Mouse (Mus musculus): ENCODE measurements around the gene Plxnc1. TPM values are rescaled to one million over a fixed set of nuclear protein-coding genes. Genes with fewer than 3 reads are reported as not detected.

The Plxnc1 gene
- polyA plus RNA-seq, 1 experiment from 2014 or later = 1.3 TPM

DNA sequence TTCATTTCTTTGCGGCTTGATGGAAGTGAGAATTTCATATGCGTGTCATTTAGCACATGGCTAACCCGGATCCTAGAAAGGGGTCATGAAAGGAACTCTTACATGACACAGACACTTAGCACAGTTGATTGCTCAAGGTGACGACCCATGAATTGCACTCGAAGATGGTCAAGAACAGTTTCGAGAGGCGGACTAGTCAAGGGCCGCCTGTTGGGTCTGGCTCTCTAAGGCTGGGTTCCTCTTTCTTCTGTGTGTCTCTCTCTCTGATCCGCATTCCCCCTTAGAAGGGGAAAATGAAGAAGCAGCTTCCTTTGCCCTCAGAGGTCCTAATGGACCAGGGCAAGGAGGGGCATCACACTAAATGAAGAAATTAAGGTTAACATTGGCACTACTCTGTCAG, 94.7 kb downstream of the Plxnc1 start:
- Histone ChIP-seq H3K27ac (replicated peaks) (no peak overlapping the region), H3K4me3 (no peak overlapping the region), H3K36me3 (replicated peaks) (peaks cover 6% of the 10 kb centered on the region; the same call in 1 of the 2 replicates), H3K27me3 (replicated peaks; ENCODE audit: low read depth, poor library complexity, severe bottlenecking) (no peaks in the 10 kb centered on the region), H3K9me3 (no peaks in the 10 kb centered on the region), H3K4me1 (peaks cover 7% of the 10 kb centered on the region)
- DNase-seq (ENCODE audit: low spot score) = no peak
- WGBS = 90% methylated on average over 9 of the region's 9 CpGs

DNA sequence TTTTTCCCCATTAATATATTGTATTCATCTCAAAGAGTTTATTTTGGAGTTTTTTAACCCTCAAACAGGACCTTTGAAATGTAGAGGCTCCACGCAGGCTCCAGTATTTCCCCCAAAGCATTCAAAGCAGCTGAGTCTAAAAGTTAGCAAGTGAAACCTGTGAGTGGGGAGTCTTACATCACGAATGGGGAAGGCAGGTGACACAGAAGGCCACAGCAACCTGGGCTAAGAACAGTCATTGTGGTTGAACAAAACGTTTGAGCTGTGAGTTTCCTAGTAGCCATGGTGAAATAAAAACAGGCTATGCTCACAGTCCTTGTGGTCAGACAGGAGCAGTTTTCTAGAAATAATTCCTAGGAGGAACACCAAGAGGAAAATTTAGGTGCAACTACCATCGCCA, 95.3 kb downstream of the Plxnc1 start:
- Histone ChIP-seq H3K4me3 (no peak overlapping the region), H3K9me3 (no peaks in the 10 kb centered on the region), H3K27ac (replicated peaks) (no peak overlapping the region), H3K4me1 (peaks cover 1% of the 10 kb centered on the region), H3K36me3 (replicated peaks) (peaks cover 6% of the 10 kb centered on the region; the same call in 1 of the 2 replicates), H3K27me3 (replicated peaks; ENCODE audit: low read depth, poor library complexity, severe bottlenecking) (no peaks in the 10 kb centered on the region)
- DNase-seq (ENCODE audit: low spot score) = no peak
- WGBS = 84% methylated on average over 4 of the region's 4 CpGs

DNA sequence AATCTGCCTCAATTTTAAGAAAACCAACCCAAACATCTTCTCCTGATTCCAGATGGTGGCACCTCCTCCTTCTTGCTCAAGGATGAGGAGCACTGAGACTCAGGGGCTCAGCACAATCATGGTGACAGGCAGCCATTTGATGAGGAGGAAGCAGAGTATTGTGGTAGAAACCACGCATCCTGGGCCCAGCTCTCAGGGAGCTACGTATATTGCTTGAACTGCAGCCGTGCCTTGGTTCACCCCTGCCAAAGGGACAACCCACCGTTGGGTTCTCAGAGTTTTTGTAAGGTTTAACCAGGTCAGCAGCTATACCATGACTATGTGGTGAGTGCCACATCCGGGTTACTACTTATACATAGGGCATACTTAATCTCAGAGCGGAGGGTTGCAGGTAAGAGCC, 96.3 kb downstream of the Plxnc1 start:
- no peak for DNase-seq (ENCODE audit: low spot score)
- WGBS = 93% methylated on average over 6 of the region's 6 CpGs
- peaks cover 6% of the 10 kb centered on the region; the same call in 1 of the 2 replicates for H3K36me3 ChIP-seq (replicated peaks)
- no peaks in the 10 kb centered on the region for H3K4me1 ChIP-seq
- H3K9me3 ChIP-seq = no peaks in the 10 kb centered on the region
- H3K4me3 ChIP-seq = no peak overlapping the region
- H3K27me3 ChIP-seq (replicated peaks; ENCODE audit: low read depth, poor library complexity, severe bottlenecking) = no peaks in the 10 kb centered on the region
- no peak overlapping the region for H3K27ac ChIP-seq (replicated peaks)

DNA sequence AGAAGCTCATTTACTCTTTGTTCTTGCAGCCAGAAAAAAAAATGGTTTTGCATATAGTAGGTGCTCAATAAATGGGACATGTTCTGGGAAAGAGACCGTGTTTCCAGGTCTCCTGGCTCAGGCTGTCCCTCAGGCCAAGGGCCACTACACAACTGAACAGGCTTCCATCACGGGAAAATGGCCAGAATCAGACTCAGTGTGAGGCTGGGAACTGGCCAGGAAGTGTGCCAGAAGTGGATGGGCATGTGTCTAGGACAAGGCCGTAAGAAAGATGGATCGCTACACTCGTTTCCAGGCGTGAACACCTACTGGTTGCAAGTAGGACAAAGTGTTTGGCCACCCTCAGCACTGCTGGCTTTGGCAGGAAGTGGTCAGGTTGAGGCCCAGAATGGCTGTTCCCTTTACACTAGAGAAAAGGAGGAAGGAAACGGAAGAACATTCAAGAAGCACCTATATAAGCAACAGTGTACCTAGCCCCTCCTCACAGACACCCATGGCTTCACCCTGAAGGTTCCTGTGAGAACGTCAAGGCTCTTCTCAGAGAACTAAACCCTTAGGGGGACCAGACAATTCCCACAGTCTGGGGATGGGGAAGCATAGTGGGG, 98.0 kb downstream of the Plxnc1 start:
- DNase-seq (ENCODE audit: low spot score) = no peak
- Histone ChIP-seq H3K27me3 (replicated peaks; ENCODE audit: low read depth, poor library complexity, severe bottlenecking) (no peaks in the 10 kb centered on the region), H3K9me3 (no peaks in the 10 kb centered on the region), H3K36me3 (replicated peaks) (peaks cover 6% of the 10 kb centered on the region; the same call in 1 of the 2 replicates), H3K4me3 (no peak overlapping the region), H3K4me1 (no peaks in the 10 kb centered on the region), H3K27ac (replicated peaks) (no peak overlapping the region)
- 87% methylated on average over 8 of the region's 8 CpGs for WGBS

DNA sequence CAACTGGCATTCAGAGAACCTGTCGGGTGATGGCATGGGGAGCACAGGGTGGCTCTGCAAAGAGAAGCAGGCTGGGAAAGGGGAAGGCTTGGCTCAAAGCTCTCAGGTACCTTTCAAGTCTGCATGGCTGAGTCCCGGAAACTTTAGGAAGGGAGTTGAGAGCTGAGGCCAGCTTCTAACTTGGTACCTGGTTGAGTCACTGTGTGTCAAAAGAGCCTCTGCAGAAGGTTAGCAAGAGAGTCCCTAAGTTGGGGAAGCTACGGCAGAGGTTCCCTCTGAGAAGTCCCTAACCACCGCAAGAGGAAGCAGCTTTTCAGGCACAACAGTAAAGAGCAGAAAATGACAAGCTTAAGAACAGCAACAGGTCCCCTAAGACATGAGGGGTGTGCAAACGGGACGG, 99.9 kb downstream of the Plxnc1 start:
- H3K36me3 ChIP-seq (replicated peaks) = peaks cover 6% of the 10 kb centered on the region; the same call in 1 of the 2 replicates

DNA sequence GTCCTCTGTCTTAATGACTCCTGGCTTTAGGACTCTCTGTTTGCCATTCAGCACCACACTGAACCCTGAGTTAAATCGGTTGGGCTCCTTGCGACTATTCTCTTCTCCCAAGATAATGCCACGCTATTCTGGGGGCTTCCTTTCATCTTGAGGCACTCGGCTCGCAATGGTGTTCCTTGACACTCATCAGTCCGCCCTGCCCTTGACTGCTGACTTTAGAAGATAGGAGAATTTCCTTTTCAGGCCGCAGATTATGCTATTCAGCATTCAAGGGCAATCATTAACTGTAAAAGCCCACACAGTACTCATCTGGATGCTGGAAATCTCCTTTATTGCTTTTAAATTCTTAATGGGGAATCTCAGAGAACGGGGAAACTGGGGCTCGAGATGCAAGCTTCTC, 108.8 kb downstream of the Plxnc1 start:
- Histone ChIP-seq H3K27ac (replicated peaks) (no peak overlapping the region), H3K4me1 (no peaks in the 10 kb centered on the region), H3K9me3 (no peaks in the 10 kb centered on the region), H3K4me3 (no peak overlapping the region), H3K27me3 (replicated peaks; ENCODE audit: low read depth, poor library complexity, severe bottlenecking) (no peaks in the 10 kb centered on the region), H3K36me3 (replicated peaks) (peaks cover 2% of the 10 kb centered on the region; the same call in 1 of the 2 replicates)
- WGBS = 88% methylated on average over 9 of the region's 9 CpGs
- DNase-seq (ENCODE audit: low spot score) = no peak

More for the DNA sequence above, 99.9 kb downstream of the Plxnc1 start:
- Histone ChIP-seq H3K4me3 (no peak overlapping the region), H3K9me3 (no peaks in the 10 kb centered on the region), H3K27me3 (replicated peaks; ENCODE audit: low read depth, poor library complexity, severe bottlenecking) (no peaks in the 10 kb centered on the region), H3K27ac (replicated peaks) (no peak overlapping the region), H3K4me1 (no peaks in the 10 kb centered on the region)
- 89% methylated on average over 6 of the region's 6 CpGs for WGBS
- DNase-seq (ENCODE audit: low spot score) = no peak

DNA sequence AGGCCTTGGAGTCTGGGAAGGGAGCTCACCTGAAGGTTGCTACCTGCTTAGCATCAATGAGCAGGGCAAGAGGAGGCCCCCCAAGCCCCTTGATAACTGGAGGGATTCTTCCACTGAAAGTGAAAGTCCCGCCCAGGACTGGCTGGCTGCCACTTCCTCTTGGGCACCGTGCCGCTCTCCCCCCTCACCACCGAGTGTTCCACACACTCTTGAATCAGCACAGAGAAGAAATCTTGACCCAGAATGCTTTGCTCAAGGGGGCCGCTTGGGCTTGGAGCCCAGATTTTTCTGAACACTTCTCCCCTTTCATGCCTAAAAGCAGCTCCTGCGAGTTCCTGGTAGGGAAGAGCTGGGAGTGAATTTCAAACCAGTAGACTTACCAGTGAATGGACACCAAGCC, 115.2 kb downstream of the Plxnc1 start:
- peaks cover 5% of the 10 kb centered on the region; the same call in 1 of the 2 replicates for H3K36me3 ChIP-seq (replicated peaks)
- H3K4me1 ChIP-seq = peaks cover 23% of the 10 kb centered on the region
- no peaks in the 10 kb centered on the region for H3K9me3 ChIP-seq
- no peak overlapping the region for H3K27ac ChIP-seq (replicated peaks)
- WGBS = 84% methylated on average over 6 of the region's 6 CpGs
- H3K4me3 ChIP-seq = no peak overlapping the region
- no peaks in the 10 kb centered on the region for H3K27me3 ChIP-seq (replicated peaks; ENCODE audit: low read depth, poor library complexity, severe bottlenecking)
- DNase-seq (ENCODE audit: low spot score) = no peak

DNA sequence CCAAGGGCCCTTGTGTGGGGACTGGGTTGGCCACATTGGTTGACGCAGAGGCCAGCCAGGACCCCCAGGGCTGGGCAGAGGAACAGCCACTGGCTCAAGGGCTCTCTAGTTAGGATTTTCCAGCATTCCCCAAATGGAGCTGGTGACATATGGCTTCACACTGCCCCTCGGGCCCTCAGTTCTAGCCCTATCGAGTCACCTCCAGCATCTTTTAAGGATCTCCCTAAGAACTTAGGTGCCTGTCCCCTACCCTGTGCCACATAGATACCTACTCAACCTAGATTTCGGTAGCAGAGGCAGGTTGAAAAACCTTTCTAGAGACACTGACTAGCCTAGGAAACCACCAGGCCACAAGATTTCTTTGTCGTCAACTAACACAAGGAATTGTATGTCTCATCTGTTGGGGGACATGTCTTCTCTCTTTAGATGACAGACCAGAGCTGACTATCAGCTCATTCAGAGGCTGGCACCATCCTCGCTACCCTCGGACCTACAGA, 115.9 kb downstream of the Plxnc1 start:
- H3K36me3 ChIP-seq (replicated peaks) = peaks cover 5% of the 10 kb centered on the region; the same call in 1 of the 2 replicates
- no peaks in the 10 kb centered on the region for H3K27me3 ChIP-seq (replicated peaks; ENCODE audit: low read depth, poor library complexity, severe bottlenecking)
- H3K9me3 ChIP-seq = no peaks in the 10 kb centered on the region
- WGBS = 90% methylated on average over 7 of the region's 7 CpGs
- no peak overlapping the region for H3K4me3 ChIP-seq
- H3K4me1 ChIP-seq = peaks cover 29% of the 10 kb centered on the region
- no peak for DNase-seq (ENCODE audit: low spot score)
- H3K27ac ChIP-seq (replicated peaks) = no peak overlapping the region

DNA sequence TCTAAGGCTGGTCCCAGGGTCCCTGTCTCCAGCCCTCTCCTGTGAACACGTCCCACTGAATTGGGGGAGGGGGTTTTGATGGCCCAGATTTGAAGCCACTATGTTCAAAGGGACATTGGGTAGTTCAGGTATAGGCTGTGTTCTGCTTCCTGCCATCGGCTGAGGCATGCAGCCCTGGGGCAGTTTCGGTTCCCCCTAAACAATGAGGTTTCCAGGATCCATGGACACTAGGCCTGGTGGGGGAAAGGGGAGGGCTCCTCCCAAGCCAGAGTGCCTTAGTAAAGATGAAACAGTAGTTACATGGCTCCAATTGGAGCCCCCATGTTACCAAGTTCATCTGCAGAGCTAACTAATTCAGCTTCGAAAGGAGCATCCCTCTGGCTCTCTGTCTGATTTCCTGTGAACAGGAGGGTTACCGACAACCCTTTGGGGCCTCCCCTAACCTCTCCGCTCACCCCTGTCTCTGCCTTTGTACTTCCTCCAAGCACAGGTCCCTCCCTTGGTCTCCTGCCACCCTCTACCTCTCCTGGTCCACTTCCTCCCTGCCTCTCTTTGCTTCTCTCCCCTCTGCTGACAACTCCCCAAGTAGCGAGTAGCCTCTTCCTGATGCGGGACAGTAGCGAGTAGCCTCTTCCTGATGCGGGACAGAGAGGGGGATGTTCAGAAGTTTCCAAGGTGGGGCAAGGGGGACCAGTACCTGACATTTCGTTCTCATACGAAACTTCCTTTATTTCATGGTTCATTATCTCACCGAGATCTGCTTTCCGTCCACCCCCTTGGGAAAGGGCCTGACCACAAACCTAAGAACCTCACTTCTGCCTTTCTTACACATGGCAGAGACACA, 116.5 kb downstream of the Plxnc1 start:
- Histone ChIP-seq H3K27ac (replicated peaks) (no peak overlapping the region), H3K4me3 (no peak overlapping the region), H3K4me1 (peaks cover 34% of the 10 kb centered on the region), H3K27me3 (replicated peaks; ENCODE audit: low read depth, poor library complexity, severe bottlenecking) (0 out of 2 replicates have a peak, but pooled peaks cover under 1% of the 10 kb centered on the region), H3K36me3 (replicated peaks) (peaks cover 5% of the 10 kb centered on the region; the same call in 1 of the 2 replicates), H3K9me3 (no peaks in the 10 kb centered on the region)
- no peak for DNase-seq (ENCODE audit: low spot score)
- 75% methylated on average over 14 of the region's 14 CpGs for WGBS

DNA sequence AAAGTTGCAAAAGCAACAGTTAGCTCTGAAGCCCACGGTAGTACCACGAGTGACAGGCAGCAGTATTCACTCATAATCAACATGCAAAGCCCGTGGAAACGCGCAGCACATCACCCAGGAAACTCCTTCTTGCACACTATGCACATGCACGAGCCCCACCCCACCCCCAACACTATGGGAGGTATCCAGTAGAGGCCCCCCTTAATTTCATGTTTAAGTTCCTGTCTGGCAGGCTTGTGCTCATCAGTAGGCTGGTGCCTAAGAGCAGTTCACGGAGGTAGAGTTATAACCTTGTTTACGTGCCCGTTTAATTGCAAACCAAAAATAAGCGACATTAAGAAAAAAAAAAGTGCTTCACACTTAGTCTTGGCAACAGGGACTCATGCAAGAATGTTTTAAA, 117.3 kb downstream of the Plxnc1 start:
- H3K4me3 ChIP-seq = no peak overlapping the region
- DNase-seq (ENCODE audit: low spot score) = no peak
- no peak overlapping the region for H3K27ac ChIP-seq (replicated peaks)
- H3K36me3 ChIP-seq (replicated peaks) = peaks cover 4% of the 10 kb centered on the region; the same call in 1 of the 2 replicates
- peaks cover 34% of the 10 kb centered on the region for H3K4me1 ChIP-seq
- H3K9me3 ChIP-seq = no peaks in the 10 kb centered on the region
- WGBS = 92% methylated on average over 10 of the region's 10 CpGs
- 0 out of 2 replicates have a peak, but pooled peaks cover 7% of the 10 kb centered on the region for H3K27me3 ChIP-seq (replicated peaks; ENCODE audit: low read depth, poor library complexity, severe bottlenecking)

DNA sequence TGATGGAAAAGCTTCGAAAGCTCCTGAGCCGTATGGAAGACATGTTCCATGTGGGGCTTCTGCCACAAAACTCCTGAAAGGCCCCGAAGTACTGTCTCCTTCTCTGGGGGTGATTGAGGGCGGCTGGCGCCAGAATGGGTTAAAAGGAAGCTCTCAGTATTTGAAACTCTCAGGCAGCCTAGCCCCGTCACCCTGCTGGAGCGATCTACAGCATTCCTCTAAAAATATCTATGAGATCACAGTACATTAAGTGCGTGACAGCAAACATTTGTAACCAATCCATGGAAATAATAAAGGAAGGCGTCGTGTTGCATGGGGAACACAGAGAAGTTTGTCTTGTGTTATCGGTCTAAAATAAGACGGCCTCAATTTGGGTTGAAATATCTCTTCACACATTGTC, 118.2 kb downstream of the Plxnc1 start:
- no peak for DNase-seq (ENCODE audit: low spot score)
- no peak overlapping the region for H3K4me3 ChIP-seq
- peaks cover 34% of the 10 kb centered on the region for H3K4me1 ChIP-seq
- H3K27me3 ChIP-seq (replicated peaks; ENCODE audit: low read depth, poor library complexity, severe bottlenecking) = 0 out of 2 replicates have a peak, but pooled peaks cover 7% of the 10 kb centered on the region
- H3K36me3 ChIP-seq (replicated peaks) = 0 out of 2 replicates have a peak, but pooled peaks cover 3% of the 10 kb centered on the region
- no peak overlapping the region for H3K27ac ChIP-seq (replicated peaks)
- no peaks in the 10 kb centered on the region for H3K9me3 ChIP-seq
- WGBS = 87% methylated on average over 12 of the region's 12 CpGs

DNA sequence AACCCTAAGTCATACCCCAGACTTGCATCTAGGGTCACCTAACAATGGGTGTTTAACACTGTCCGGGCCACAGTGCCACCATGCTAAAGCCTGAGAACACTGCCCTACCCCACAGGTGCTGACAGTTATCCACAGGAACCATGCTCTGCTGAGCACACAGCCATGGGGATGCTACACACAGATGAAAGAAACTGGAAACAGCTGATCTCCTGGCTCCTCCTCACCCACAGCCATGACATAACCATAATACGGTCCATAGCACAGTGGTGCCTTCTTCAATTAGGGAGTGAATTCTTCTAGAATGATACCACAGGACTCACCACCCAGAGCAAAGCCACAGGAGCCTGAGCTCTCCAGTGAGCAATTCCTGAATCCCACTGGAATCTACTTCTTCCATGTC, 118.7 kb downstream of the Plxnc1 start:
- Histone ChIP-seq H3K4me3 (no peak overlapping the region), H3K27ac (replicated peaks) (no peak overlapping the region), H3K36me3 (replicated peaks) (0 out of 2 replicates have a peak, but pooled peaks cover 3% of the 10 kb centered on the region), H3K27me3 (replicated peaks; ENCODE audit: low read depth, poor library complexity, severe bottlenecking) (0 out of 2 replicates have a peak, but pooled peaks cover 7% of the 10 kb centered on the region), H3K9me3 (no peaks in the 10 kb centered on the region), H3K4me1 (peaks cover 34% of the 10 kb centered on the region)
- WGBS = 92% methylated on average over 2 of the region's 2 CpGs
- DNase-seq (ENCODE audit: low spot score) = no peak
